Mouse (Mus musculus) forebrain, postnatal 0 days (tissue): ENCODE measurements at regions not wholly inside any gene's neighbourhood (a gene's known extent, or its start where the extent isn't known, plus 50 kb on each side); places are given as distances from the start of the nearest gene placed in this dataset.

Experiments used
- ATAC-seq: fragments of 200-750 bp; cut with Nextera tagmentation; 2 replicates; pipeline ENCODE4 v1.8.0; 2017; ENCODE audit warnings: mild to moderate bottlenecking, moderate library complexity
- DNase-seq: peaks from one replicate; pipeline ENCODE4 v3.0.0-alpha.2; 2015
- H3K27ac ChIP-seq: fragments of 300-500 bp; sonication (generic); 2 replicates; pipeline ENCODE4 v1.5.1; 2014; ENCODE audit warnings: low read depth, mild to moderate bottlenecking, antibody characterized with exemption, low read length, moderate library complexity, mixed read lengths
- H3K27me3 ChIP-seq: fragments of 300-500 bp; sonication (generic); 2 replicates; pipeline ENCODE4 v1.6.1; 2014; ENCODE audit warnings: mild to moderate bottlenecking, low read length, mixed read lengths; ENCODE audit not compliant: insufficient read depth
- H3K36me3 ChIP-seq: fragments of 300-500 bp; sonication (generic); 2 replicates; pipeline ENCODE4 v1.6.1; 2014; ENCODE audit warnings: mild to moderate bottlenecking, moderate library complexity; ENCODE audit not compliant: insufficient read depth
- H3K4me1 ChIP-seq: fragments of 300-500 bp; sonication (generic); 2 replicates; pipeline ENCODE4 v1.6.1; 2014; ENCODE audit warnings: antibody characterized with exemption; ENCODE audit not compliant: insufficient read depth
- H3K4me2 ChIP-seq: fragments of 300-500 bp; sonication (generic); 2 replicates; pipeline ENCODE4 v1.6.1; 2014; ENCODE audit warnings: low read depth, mild to moderate bottlenecking, moderate library complexity
- H3K4me3 ChIP-seq: fragments of 300-500 bp; sonication (generic); 2 replicates; pipeline ENCODE4 v1.5.1; 2014; ENCODE audit warnings: low read depth, low read length, mixed read lengths
- H3K9ac ChIP-seq: fragments of 300-500 bp; sonication (generic); 2 replicates; pipeline ENCODE4 v1.6.1; 2014; ENCODE audit warnings: mild to moderate bottlenecking
- H3K9me3 ChIP-seq: fragments of 300-500 bp; sonication (generic); 2 replicates; pipeline ENCODE4 v1.6.1; 2016; ENCODE audit warnings: low read length
- CTCF ChIP-seq: sonication (generic); IDR thresholded peaks from 2 replicates; pipeline ENCODE4 v1.5.1; 2016; ENCODE audit warnings: antibody characterized with exemption, control low read depth, low read depth
- WGBS: fragments of 180-500 bp; shearing (Covaris S2); extraction: QIAGEN DNeasy Blood & Tissue Kit; methylation state at CpG from one replicate; pipeline ENCODE4 v1.1.7; 2014; 5-methylcytosine and 5-hydroxymethylcytosine counted together

- Histone ChIP-seq H3K4me2 (no peak overlapping the region), H3K4me3 (no peak overlapping the region), H3K9me3 (no peaks in the 10 kb centered on the region), H3K27ac (no peak overlapping the region), H3K27me3 (no peaks in the 10 kb centered on the region), H3K4me1 (no peaks in the 10 kb centered on the region), H3K9ac (no peak overlapping the region), H3K36me3 (no peaks in the 10 kb centered on the region)
- 65% methylated on average over 2 of the region's 2 CpGs for WGBS
- no peak for DNase-seq
- no peak for ATAC-seq
- no peak for TF ChIP-seq CTCF
Measured at GRCm38 (mm10) chr14:29784506-29784905, 62.8 kb upstream of the Cacna2d3 start.

GRCm38 (mm10) chr14:29786431-29786830, 64.8 kb upstream of the Cacna2d3 start:
- no peak for TF ChIP-seq CTCF
- no peak overlapping the region for H3K27ac ChIP-seq

GRCm38 (mm10) chr14:29787796-29788195, 66.1 kb upstream of the Cacna2d3 start:
- no peak overlapping the region for H3K4me3 ChIP-seq
- no peaks in the 10 kb centered on the region for H3K36me3 ChIP-seq
- TF ChIP-seq CTCF = no peak
- no peaks in the 10 kb centered on the region for H3K9me3 ChIP-seq
- no peak overlapping the region for H3K9ac ChIP-seq
- no peaks in the 10 kb centered on the region for H3K4me1 ChIP-seq
- H3K27me3 ChIP-seq = no peaks in the 10 kb centered on the region
- ATAC-seq (peak; percentile 68; the same call in 1 of the 2 replicates), DNase-seq (peak; percentile 14)
- H3K27ac ChIP-seq = peak overlapping the region; percentile 64
- WGBS = 71% methylated on average over 7 of the region's 7 CpGs
- no peak overlapping the region for H3K4me2 ChIP-seq

More at GRCm38 (mm10) chr14:29786431-29786830, 64.8 kb upstream of the Cacna2d3 start:
- Histone ChIP-seq H3K36me3 (no peaks in the 10 kb centered on the region), H3K4me3 (no peak overlapping the region), H3K27me3 (no peaks in the 10 kb centered on the region), H3K9me3 (no peaks in the 10 kb centered on the region), H3K9ac (no peak overlapping the region), H3K4me1 (no peaks in the 10 kb centered on the region), H3K4me2 (no peak overlapping the region)
- no peak for ATAC-seq
- no peak for DNase-seq
- WGBS = 82% methylated on average over 3 of the region's 3 CpGs

GRCm38 (mm10) chr14:29788351-29788750, 66.7 kb upstream of the Cacna2d3 start:
- Histone ChIP-seq H3K27ac (peak overlapping the region; percentile 50; the same call in 1 of the 2 replicates), H3K36me3 (no peaks in the 10 kb centered on the region), H3K9me3 (no peaks in the 10 kb centered on the region), H3K4me2 (no peak overlapping the region), H3K9ac (no peak overlapping the region), H3K4me1 (no peaks in the 10 kb centered on the region), H3K4me3 (no peak overlapping the region), H3K27me3 (no peaks in the 10 kb centered on the region)
- DNase-seq (no peak), ATAC-seq (peak; percentile 43; the same call in 1 of the 2 replicates)
- TF ChIP-seq CTCF = no peak
- 64% methylated on average over 7 of the region's 7 CpGs for WGBS

GRCm38 (mm10) chr14:29795325-29795724, 73.7 kb upstream of the Cacna2d3 start:
- no peak for TF ChIP-seq CTCF
- Histone ChIP-seq H3K4me2 (no peak overlapping the region), H3K9me3 (no peaks in the 10 kb centered on the region), H3K4me1 (no peaks in the 10 kb centered on the region), H3K27me3 (no peaks in the 10 kb centered on the region), H3K36me3 (no peaks in the 10 kb centered on the region), H3K9ac (no peak overlapping the region), H3K27ac (no peak overlapping the region), H3K4me3 (no peak overlapping the region)
- ATAC-seq (no peak), DNase-seq (no peak)
- WGBS = 34% methylated on average over 2 of the region's 2 CpGs

- H3K9me3 ChIP-seq = no peaks in the 10 kb centered on the region
- H3K4me2 ChIP-seq = no peak overlapping the region
- H3K4me3 ChIP-seq = no peak overlapping the region
- H3K27me3 ChIP-seq = no peaks in the 10 kb centered on the region
- WGBS = 77% methylated on average over 7 of the region's 7 CpGs
- no peaks in the 10 kb centered on the region for H3K36me3 ChIP-seq
- ATAC-seq (no peak), DNase-seq (no peak)
- H3K27ac ChIP-seq = no peak overlapping the region
- no peak overlapping the region for H3K9ac ChIP-seq
- no peaks in the 10 kb centered on the region for H3K4me1 ChIP-seq
- TF ChIP-seq CTCF = no peak
Measured at GRCm38 (mm10) chr14:29796396-29796795, 74.7 kb upstream of the Cacna2d3 start.

GRCm38 (mm10) chr14:29799852-29800251, 78.2 kb upstream of the Cacna2d3 start:
- no peak overlapping the region for H3K9ac ChIP-seq
- 76% methylated on average over 13 of the region's 13 CpGs for whole genome bisulfite sequencing

More at GRCm38 (mm10) chr14:29799852-29800251, 78.2 kb upstream of the Cacna2d3 start:
- Histone ChIP-seq H3K4me2 (no peak overlapping the region), H3K36me3 (no peaks in the 10 kb centered on the region), H3K4me1 (no peaks in the 10 kb centered on the region), H3K9me3 (no peaks in the 10 kb centered on the region), H3K4me3 (no peak overlapping the region), H3K27me3 (no peaks in the 10 kb centered on the region), H3K27ac (no peak overlapping the region)
- no peak for TF ChIP-seq CTCF
- ATAC-seq = no peak
- DNase-seq = no peak
